17 mouse cellular contexts compared by ENCODE assay signal in genomic region chr5:133542217-133542616, GRCm38 (mm10).
"Had no signal": no experiment of that assay in that cellular context is flagged by ENCODE, and none has a peak within 500 bp of the region (broad histone marks: within the 10 kb centered on the region; RNA-seq: fewer than 3 reads in every experiment).

No protein-coding gene starts in this region.

- H3K4me3 ChIP-seq: midbrain, embryonic 10.5 days; midbrain, embryonic 13.5 days; midbrain, embryonic 15.5 days; neural tube, embryonic 12.5 days had no signal

- H3K4me2 ChIP-seq: lung, embryonic 14.5 days; midbrain, embryonic 13.5 days; midbrain, embryonic 15.5 days; neural tube, embryonic 12.5 days had no signal

- H3K27ac ChIP-seq: liver, embryonic 14.5 days; midbrain, embryonic 10.5 days; midbrain, embryonic 13.5 days; midbrain, embryonic 15.5 days; neural tube, embryonic 12.5 days had no signal

- H3K9me3 ChIP-seq: midbrain, embryonic 10.5 days; midbrain, embryonic 13.5 days had no signal

- H3K27me3 ChIP-seq: midbrain, embryonic 13.5 days; midbrain, embryonic 15.5 days; neural tube, embryonic 12.5 days had no signal

- H3K9ac ChIP-seq: liver, embryonic 14.5 days; lung, embryonic 14.5 days; midbrain, embryonic 13.5 days; midbrain, embryonic 15.5 days; neural tube, embryonic 12.5 days had no signal

- H3K36me3 ChIP-seq: midbrain, embryonic 10.5 days; midbrain, embryonic 13.5 days; midbrain, embryonic 15.5 days; neural tube, embryonic 12.5 days had no signal

- DNase-seq: lung, adult 18-20 months; lung, embryonic 14.5 days; lung, postnatal 10 days; lung, postnatal 4 days; retina, postnatal 1 day; right cerebral cortex, adult 18-20 months; right cerebral cortex, postnatal 25 days; right cerebral cortex, postnatal 4 days; spleen, adult 18-20 months; thymus, adult 2 months; thymus, postnatal 25 days; thymus, postnatal 4 days had no signal

- H3K4me1 ChIP-seq: midbrain, embryonic 10.5 days; midbrain, embryonic 13.5 days; midbrain, embryonic 15.5 days; neural tube, embryonic 12.5 days had no signal

- ATAC-seq: midbrain, embryonic 13.5 days; midbrain, embryonic 15.5 days had no signal
